11 mouse cellular contexts compared by ENCODE assay signal in the genomic region with DNA sequence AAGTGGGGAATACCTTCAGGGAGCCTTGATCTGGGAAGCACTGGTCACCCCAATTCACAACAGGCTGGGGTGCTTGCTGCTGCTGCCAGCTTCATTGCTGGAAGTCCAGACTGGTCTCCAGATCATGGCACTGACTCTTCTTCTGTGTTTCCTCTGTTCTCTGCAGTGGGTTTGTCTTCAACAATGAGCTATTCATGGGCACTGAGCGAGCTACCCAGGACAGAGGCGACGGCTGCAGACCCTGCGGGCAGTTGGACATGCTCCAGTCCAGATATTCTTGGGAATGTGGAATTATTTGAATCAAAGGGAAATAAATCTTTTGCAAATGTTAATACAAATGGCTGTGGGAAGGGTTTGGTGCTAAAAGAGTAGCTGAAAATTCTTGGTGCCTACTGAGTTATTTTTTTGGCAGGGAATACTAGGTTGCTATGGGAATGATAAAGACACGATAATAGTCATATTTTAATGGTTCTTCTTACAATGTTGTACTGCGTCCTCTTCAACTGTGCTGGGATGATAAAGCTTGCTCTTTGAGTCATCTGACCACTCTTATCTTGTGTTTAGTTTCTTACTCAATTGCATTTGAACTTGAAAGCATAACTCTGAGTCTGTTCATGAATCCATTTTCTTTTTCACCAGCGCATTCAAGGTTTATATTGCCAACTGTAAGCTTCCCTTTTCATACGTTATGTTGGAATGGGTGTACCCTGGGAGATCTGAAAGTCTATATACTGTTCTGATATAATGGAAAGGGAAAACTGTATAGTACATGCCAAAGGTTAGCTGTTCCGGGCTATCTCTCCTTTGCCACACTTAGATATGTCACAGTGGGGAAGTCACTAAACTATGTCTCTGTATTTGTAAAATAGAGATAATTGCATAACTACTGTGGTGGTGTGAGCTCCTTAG.
A peak's percentile ranks its signal among the peaks of the same experiment; 100 is the strongest.
DNase-seq lines count a peak whose midpoint lies in the region; ATAC-seq and TF ChIP-seq lines count a peak whose summit lies in the region.
"Had no signal": no experiment of that assay in that cellular context is flagged by ENCODE, and none has a peak within 500 bp of the region (broad histone marks: within the 10 kb centered on the region; RNA-seq: fewer than 3 reads in every experiment).

No protein-coding gene starts in this region.

- no peak for TF ChIP-seq CTCF in MEL (IDR thresholded peaks at IDR 0.05 in 2 of 3, conservative IDR thresholded peaks at IDR 0.05 in 1 of 3; ENCODE audit: control insufficient read depth in 1 of 3, insufficient read depth in 1 of 3, low read depth in 2 of 3, low read length in 3 of 3, poor library complexity in 1 of 3, severe bottlenecking in 1 of 3)

- peak; percentile 79 to 88 for TF ChIP-seq EP300 in MEL (IDR thresholded peaks at IDR 0.05; ENCODE audit: low read depth in 1 of 2, low read length in 2 of 2)

- H3K4me1 ChIP-seq in MEL (ENCODE audit: control insufficient read depth in 1 of 2, insufficient read depth in 2 of 2, low read length in 2 of 2), result peaks cover 17 to 27% of the 10 kb centered on the region in 2 experiments
- H3K4me1 ChIP-seq: limb, embryonic 12.5 days had no signal

- no peaks in the 10 kb centered on the region for H3K9me3 ChIP-seq in MEL (replicated peaks; ENCODE audit: insufficient read depth, low read length)
- H3K9me3 ChIP-seq: limb, embryonic 12.5 days had no signal

- TF ChIP-seq RAD21 in MEL (IDR thresholded peaks at IDR 0.05; ENCODE audit: low read depth, low read length), result no peak

- peak; percentile 52 to 56 for DNase-seq in cerebellum, postnatal 14 days
- DNase-seq in cerebellum, adult 18-20 months, result no peak
- peak; percentile 85 for DNase-seq in MEL (ENCODE audit: low read depth, low spot score)
- DNase-seq in thymus, postnatal 4 days, result no peak
- DNase-seq in B cell, adult 2 months, result no peak
- no peak for DNase-seq in right cerebral cortex, postnatal 14 days
- DNase-seq: adrenal gland, postnatal 10 days; cerebellum, adult 11-12 months had no signal

- H3K36me3 ChIP-seq in MEL (ENCODE audit: control insufficient read depth in 1 of 2, insufficient read depth in 2 of 2, low read length in 2 of 2), result peaks cover 0 to 28% of the 10 kb centered on the region in 2 experiments; a peak in 2 of 4 replicates
- H3K36me3 ChIP-seq: limb, embryonic 12.5 days had no signal

- peak overlapping the region; percentile 55 for H3K9ac ChIP-seq in MEL (ENCODE audit: control insufficient read depth, low read depth, low read length, poor library complexity, severe bottlenecking)
- H3K9ac ChIP-seq: limb, embryonic 12.5 days had no signal

- H3K27ac ChIP-seq in MEL (ENCODE audit: control insufficient read depth, low read depth, low read length), result peak overlapping the region; percentile 96
- H3K27ac ChIP-seq: limb, embryonic 12.5 days had no signal

- no peak for TF ChIP-seq POLR2A in MEL (IDR thresholded peaks at IDR 0.05; ENCODE audit: control insufficient read depth in 1 of 2, insufficient read depth in 1 of 2, low read depth in 1 of 2, low read length in 2 of 2, poor library complexity in 1 of 2)

- no peaks in the 10 kb centered on the region for H3K79me2 ChIP-seq in MEL (ENCODE audit: control insufficient read depth, insufficient read depth, low read length, poor library complexity)

- peak overlapping the region; percentile 20 to 71; a peak in 3 of 4 replicates for H3K4me3 ChIP-seq in MEL (ENCODE audit: control insufficient read depth in 1 of 2, insufficient read depth in 1 of 2, low read depth in 2 of 2, low read length in 2 of 2)
- H3K4me3 ChIP-seq: limb, embryonic 12.5 days had no signal

- H3K27me3 ChIP-seq in MEL (ENCODE audit: control insufficient read depth in 1 of 2, insufficient read depth in 2 of 2, low read length in 2 of 2), result no peaks in the 10 kb centered on the region
- H3K27me3 ChIP-seq: limb, embryonic 12.5 days had no signal

- ATAC-seq in granulocyte monocyte progenitor cell, adult 5-6 weeks (replicated peaks; ENCODE audit: poor library complexity, severe bottlenecking), result peak; percentile 38
- ATAC-seq in megakaryocyte, adult 5-6 weeks (ENCODE audit: poor library complexity, severe bottlenecking), result peak; percentile 36

TF ChIP-seq in MEL, 35 proteins besides CTCF, POLR2A, EP300 and RAD21:
- TF ChIP-seq ZKSCAN1 (IDR thresholded peaks at IDR 0.05; ENCODE audit: low read depth, low read length) (no peak), SIN3A (IDR thresholded peaks at IDR 0.05; ENCODE audit: low read length) (peak; percentile 90), GABPA (IDR thresholded peaks at IDR 0.05; ENCODE audit: low read depth, low read length) (peak; percentile 30; the same call in 1 of the 2 replicates), KAT2A (conservative IDR thresholded peaks at IDR 0.05; ENCODE audit: low read depth, low read length) (0 out of 2 replicates have a peak, but pooled peaks have one; percentile 48), SMC3 (IDR thresholded peaks at IDR 0.05; ENCODE audit: low read depth, low read length) (no peak), HCFC1 (IDR thresholded peaks at IDR 0.05; ENCODE audit: low read depth, low read length) (peak; percentile 56; the same call in 1 of the 2 replicates), NRF1 (IDR thresholded peaks at IDR 0.05; ENCODE audit: insufficient read depth, low read depth, low read length, poor library complexity, severe bottlenecking) (no peak), ELF1 (IDR thresholded peaks at IDR 0.05; ENCODE audit: low read depth, low read length) (peak; percentile 60), BHLHE40 (IDR thresholded peaks at IDR 0.05; ENCODE audit: borderline replicate concordance, low read depth, low read length) (peak; percentile 76), TAL1 (IDR thresholded peaks at IDR 0.05; ENCODE audit: low read length) (peak; percentile 74), MEF2A (IDR thresholded peaks at IDR 0.05; ENCODE audit: extremely low read depth, insufficient replicate concordance, low read depth, low read length, poor library complexity, severe bottlenecking) (no peak), NELFE (IDR thresholded peaks at IDR 0.05; ENCODE audit: low read depth, low read length) (no peak; the same call in 1 of the 2 replicates), USF1 (IDR thresholded peaks at IDR 0.05; ENCODE audit: low read depth, low read length) (peak; percentile 89), JUND (IDR thresholded peaks at IDR 0.05; ENCODE audit: low read depth, low read length) (peak; percentile 46; the same call in 1 of the 2 replicates), RCOR1 (IDR thresholded peaks at IDR 0.05; ENCODE audit: low read depth, low read length) (peak; percentile 10; the same call in 1 of the 2 replicates), ZC3H11A (IDR thresholded peaks at IDR 0.05; ENCODE audit: low read depth, low read length) (no peak), ZNF384 (IDR thresholded peaks at IDR 0.05; ENCODE audit: low read depth, low read length) (peak; percentile 68), CHD1 (IDR thresholded peaks at IDR 0.05; ENCODE audit: low read depth, low read length) (no peak; the same call in 1 of the 2 replicates), MAX (IDR thresholded peaks at IDR 0.05; ENCODE audit: low read length) (no peak), UBTF (IDR thresholded peaks at IDR 0.05; ENCODE audit: borderline replicate concordance, insufficient read depth, low read depth, low read length) (no peak), MAFK (IDR thresholded peaks at IDR 0.05; ENCODE audit: borderline replicate concordance, low read depth, low read length) (peak; percentile 46), MAZ (IDR thresholded peaks at IDR 0.05; ENCODE audit: low read depth, low read length) (peak; percentile 67; the same call in 1 of the 2 replicates), ZMIZ1 (IDR thresholded peaks at IDR 0.05; ENCODE audit: low read depth, low read length) (peak; percentile 55; the same call in 1 of the 2 replicates), E2F4 (IDR thresholded peaks at IDR 0.05; ENCODE audit: borderline replicate concordance, low read depth, low read length) (no peak), MXI1 (IDR thresholded peaks at IDR 0.05; ENCODE audit: low read depth, low read length) (no peak; the same call in none of the 2 replicates), TCF12 (IDR thresholded peaks at IDR 0.05; ENCODE audit: low read depth, low read length) (peak; percentile 67), ETS1 (IDR thresholded peaks at IDR 0.05; ENCODE audit: low read depth, low read length) (peak; percentile 94), POLR2AphosphoS2 (IDR thresholded peaks at IDR 0.05; ENCODE audit: low read length) (no peak), USF2 (IDR thresholded peaks at IDR 0.05; ENCODE audit: borderline replicate concordance in 1 of 2, insufficient read depth in 1 of 2, low read depth in 1 of 2, low read length in 2 of 2) (peak in 1 of 2 experiments; percentile 51; a peak in 1 of 4 replicates), GATA1 (IDR thresholded peaks at IDR 0.05; ENCODE audit: low read depth, low read length) (peak; percentile 83), CHD2 (IDR thresholded peaks at IDR 0.05; ENCODE audit: low read length) (peak; percentile 11; the same call in 1 of the 2 replicates), MYB (IDR thresholded peaks at IDR 0.05; ENCODE audit: low read depth, low read length) (no peak), POLR2AphosphoS5 (IDR thresholded peaks at IDR 0.05; ENCODE audit: borderline replicate concordance, low read depth, low read length) (no peak), MYC (IDR thresholded peaks at IDR 0.05; ENCODE audit: low read depth, low read length) (peak; percentile 54; the same call in 1 of the 2 replicates), TBP (IDR thresholded peaks at IDR 0.05; ENCODE audit: low read depth, low read length) (no peak)

Comparison
In these comparisons a context has a peak if more than half of its experiments do, and no peak if none do; other contexts are left out.
1. DNase-seq: peak in cerebellum, postnatal 14 days (2 of 2) and MEL (single experiment); none in cerebellum, adult 18-20 months (0 of 2), thymus, postnatal 4 days (single experiment), B cell, adult 2 months (0 of 2) and right cerebral cortex, postnatal 14 days (single experiment).